Mouse (Mus musculus): Measurements from ENCODE around the gene Clspn. TPM values are rescaled to one million over a fixed set of nuclear protein-coding genes. Genes with fewer than 3 reads are reported as not detected.

Gene Clspn
- polyA plus RNA-seq, 1 experiment = 0.88 TPM

GRCm38 (mm10) chr4:126553685-126554084 is 3.0 kb upstream of the Clspn start:
- no peak for DNase-seq (ENCODE audit: low read depth in 1 of 2, low spot score in 2 of 2)
- Histone ChIP-seq H3K27ac (ENCODE audit: insufficient read depth, low read length) (no peak overlapping the region), H3K4me1 (ENCODE audit: control insufficient read depth, insufficient read depth, insufficient read length) (no peaks in the 10 kb centered on the region; the same call in 1 of the 2 replicates), H3K27me3 (ENCODE audit: control insufficient read depth, insufficient read depth, low read length) (no peaks in the 10 kb centered on the region), H3K36me3 (ENCODE audit: control insufficient read depth, insufficient read depth, low read length) (no peaks in the 10 kb centered on the region), H3K4me3 (ENCODE audit: extremely low read depth, insufficient read depth, insufficient read length) (no peak overlapping the region)
- TF ChIP-seq CTCF (IDR thresholded peaks at IDR 0.05; ENCODE audit: extremely low read depth, insufficient read depth, insufficient read length, insufficient replicate concordance) (no peak), POLR2A (IDR thresholded peaks at IDR 0.05; ENCODE audit: low read depth, low read length) (no peak)
- WGBS = 64% methylated on average over 1 of the region's 1 CpGs

- TF ChIP-seq CTCF (IDR thresholded peaks at IDR 0.05; ENCODE audit: extremely low read depth, insufficient read depth, insufficient read length, insufficient replicate concordance) (no peak), POLR2A (IDR thresholded peaks at IDR 0.05; ENCODE audit: low read depth, low read length) (no peak)
- Histone ChIP-seq H3K4me3 (ENCODE audit: extremely low read depth, insufficient read depth, insufficient read length) (no peak overlapping the region), H3K27me3 (ENCODE audit: control insufficient read depth, insufficient read depth, low read length) (no peaks in the 10 kb centered on the region), H3K4me1 (ENCODE audit: control insufficient read depth, insufficient read depth, insufficient read length) (no peaks in the 10 kb centered on the region; the same call in 1 of the 2 replicates), H3K27ac (ENCODE audit: insufficient read depth, low read length) (no peak overlapping the region), H3K36me3 (ENCODE audit: control insufficient read depth, insufficient read depth, low read length) (no peaks in the 10 kb centered on the region)
- peak in 1 of 2 experiments; percentile 53 for DNase-seq (ENCODE audit: low read depth in 1 of 2, low spot score in 2 of 2)
- WGBS = 32% methylated on average over 3 of the region's 3 CpGs
Observed at GRCm38 (mm10) chr4:126554462-126554861, 2.3 kb upstream of the Clspn start.

GRCm38 (mm10) chr4:126563798-126564197 is 7.1 kb downstream of the Clspn start:
- H3K36me3 ChIP-seq (ENCODE audit: control insufficient read depth, insufficient read depth, low read length) = no peaks in the 10 kb centered on the region
- no peaks in the 10 kb centered on the region for H3K4me1 ChIP-seq (ENCODE audit: control insufficient read depth, insufficient read depth, insufficient read length)

GRCm38 (mm10) chr4:126567243-126567642 is 10.5 kb downstream of the Clspn start:
- no peak overlapping the region for H3K27ac ChIP-seq (ENCODE audit: insufficient read depth, low read length)
- H3K36me3 ChIP-seq (ENCODE audit: control insufficient read depth, insufficient read depth, low read length) = no peaks in the 10 kb centered on the region
- no peak for DNase-seq (ENCODE audit: low read depth in 1 of 2, low spot score in 2 of 2)
- no peak overlapping the region for H3K4me3 ChIP-seq (ENCODE audit: extremely low read depth, insufficient read depth, insufficient read length)
- TF ChIP-seq POLR2A (IDR thresholded peaks at IDR 0.05; ENCODE audit: low read depth, low read length) (no peak), CTCF (IDR thresholded peaks at IDR 0.05; ENCODE audit: extremely low read depth, insufficient read depth, insufficient read length, insufficient replicate concordance) (no peak)
- H3K27me3 ChIP-seq (ENCODE audit: control insufficient read depth, insufficient read depth, low read length) = no peaks in the 10 kb centered on the region
- no peaks in the 10 kb centered on the region for H3K4me1 ChIP-seq (ENCODE audit: control insufficient read depth, insufficient read depth, insufficient read length)
- WGBS = 98% methylated on average over 4 of the region's 4 CpGs

More at GRCm38 (mm10) chr4:126563798-126564197, 7.1 kb downstream of the Clspn start:
- 89% methylated on average over 6 of the region's 6 CpGs for WGBS
- no peak overlapping the region for H3K4me3 ChIP-seq (ENCODE audit: extremely low read depth, insufficient read depth, insufficient read length)
- no peak for DNase-seq (ENCODE audit: low read depth in 1 of 2, low spot score in 2 of 2)
- no peaks in the 10 kb centered on the region for H3K27me3 ChIP-seq (ENCODE audit: control insufficient read depth, insufficient read depth, low read length)
- H3K27ac ChIP-seq (ENCODE audit: insufficient read depth, low read length) = no peak overlapping the region
- no peak for TF ChIP-seq POLR2A (IDR thresholded peaks at IDR 0.05; ENCODE audit: low read depth, low read length)
- no peak for TF ChIP-seq CTCF (IDR thresholded peaks at IDR 0.05; ENCODE audit: extremely low read depth, insufficient read depth, insufficient read length, insufficient replicate concordance)

GRCm38 (mm10) chr4:126569783-126570182 is 13.0 kb downstream of the Clspn start:
- WGBS = 96% methylated on average over 3 of the region's 3 CpGs
- no peak for DNase-seq (ENCODE audit: low read depth in 1 of 2, low spot score in 2 of 2)
- no peaks in the 10 kb centered on the region for H3K4me1 ChIP-seq (ENCODE audit: control insufficient read depth, insufficient read depth, insufficient read length)
- TF ChIP-seq POLR2A (IDR thresholded peaks at IDR 0.05; ENCODE audit: low read depth, low read length) = no peak
- no peak for TF ChIP-seq CTCF (IDR thresholded peaks at IDR 0.05; ENCODE audit: extremely low read depth, insufficient read depth, insufficient read length, insufficient replicate concordance)
- no peak overlapping the region for H3K4me3 ChIP-seq (ENCODE audit: extremely low read depth, insufficient read depth, insufficient read length)
- no peaks in the 10 kb centered on the region for H3K27me3 ChIP-seq (ENCODE audit: control insufficient read depth, insufficient read depth, low read length)
- H3K36me3 ChIP-seq (ENCODE audit: control insufficient read depth, insufficient read depth, low read length) = no peaks in the 10 kb centered on the region
- H3K27ac ChIP-seq (ENCODE audit: insufficient read depth, low read length) = no peak overlapping the region

- Histone ChIP-seq H3K4me3 (ENCODE audit: extremely low read depth, insufficient read depth, insufficient read length) (no peak overlapping the region), H3K27me3 (ENCODE audit: control insufficient read depth, insufficient read depth, low read length) (no peaks in the 10 kb centered on the region), H3K27ac (ENCODE audit: insufficient read depth, low read length) (no peak overlapping the region), H3K4me1 (ENCODE audit: control insufficient read depth, insufficient read depth, insufficient read length) (no peaks in the 10 kb centered on the region), H3K36me3 (ENCODE audit: control insufficient read depth, insufficient read depth, low read length) (no peaks in the 10 kb centered on the region)
- TF ChIP-seq POLR2A (IDR thresholded peaks at IDR 0.05; ENCODE audit: low read depth, low read length) = no peak
- TF ChIP-seq CTCF (IDR thresholded peaks at IDR 0.05; ENCODE audit: extremely low read depth, insufficient read depth, insufficient read length, insufficient replicate concordance) = no peak
- WGBS = 94% methylated on average over 5 of the region's 5 CpGs
- no peak for DNase-seq (ENCODE audit: low read depth in 1 of 2, low spot score in 2 of 2)
Observed at GRCm38 (mm10) chr4:126576281-126576680, 19.5 kb downstream of the Clspn start.

GRCm38 (mm10) chr4:126577920-126578319 is 21.2 kb downstream of the Clspn start:
- no peaks in the 10 kb centered on the region for H3K36me3 ChIP-seq (ENCODE audit: control insufficient read depth, insufficient read depth, low read length)
- TF ChIP-seq CTCF (IDR thresholded peaks at IDR 0.05; ENCODE audit: extremely low read depth, insufficient read depth, insufficient read length, insufficient replicate concordance) (no peak), POLR2A (IDR thresholded peaks at IDR 0.05; ENCODE audit: low read depth, low read length) (no peak)
- 40% methylated on average over 3 of the region's 3 CpGs for WGBS
- H3K27ac ChIP-seq (ENCODE audit: insufficient read depth, low read length) = no peak overlapping the region
- no peak for DNase-seq (ENCODE audit: low read depth in 1 of 2, low spot score in 2 of 2)
- H3K4me3 ChIP-seq (ENCODE audit: extremely low read depth, insufficient read depth, insufficient read length) = no peak overlapping the region
- H3K27me3 ChIP-seq (ENCODE audit: control insufficient read depth, insufficient read depth, low read length) = no peaks in the 10 kb centered on the region
- no peaks in the 10 kb centered on the region for H3K4me1 ChIP-seq (ENCODE audit: control insufficient read depth, insufficient read depth, insufficient read length)

Data from spleen, adult 2 months (tissue).